Mouse (Mus musculus): ENCODE results near the gene Olfr142. TPM values are rescaled to one million over a fixed set of nuclear protein-coding genes. Genes with fewer than 3 reads are reported as not detected.

Olfr142 gene
- not detected in 2 replicates for polyA plus RNA-seq (2012; rRNA removed)

GRCm38 (mm10) chr2:90257492-90257891, at the start of gene Olfr142:
Gene Olfr142 (minus strand): TSS chr2:90257592.

GRCm38 (mm10) chr2:90292741-90293140, 35.3 kb upstream of the Olfr142 start, which contains the start of gene Olfr1272:
Gene Olfr1272 (minus strand): TSS chr2:90292841.

GRCm38 (mm10) chr2:90270932-90271331, 13.5 kb upstream of the Olfr142 start, which contains the start of gene Olfr1271:
Gene Olfr1271 (minus strand): TSS chr2:90271032.

GRCm38 (mm10) chr2:90224393-90224792, 33.0 kb downstream of the Olfr142 start, which contains the start of gene Olfr1506:
Gene Olfr1506 (minus strand): TSS chr2:90224493.

Other genes starting within 250 kb of the Olfr142 start
- gene Olfr1263, start 245.5 kb downstream of the Olfr142 start, polyA plus RNA-seq (2012; rRNA removed), result not detected in 2 replicates
- not detected in 2 replicates for gene Olfr1264, start 232.0 kb downstream of the Olfr142 start, polyA plus RNA-seq (2012; rRNA removed)
- not detected in 2 replicates for gene Olfr1265, start 222.3 kb downstream of the Olfr142 start, polyA plus RNA-seq (2012; rRNA removed)
- not detected in 2 replicates for gene Olfr140, start 194.0 kb downstream of the Olfr142 start, polyA plus RNA-seq (2012; rRNA removed)
- gene Olfr1269, start 136.2 kb downstream of the Olfr142 start, polyA plus RNA-seq (2012; rRNA removed), result not detected in 2 replicates
- not detected in 2 replicates for gene Olfr32, start 115.3 kb downstream of the Olfr142 start, polyA plus RNA-seq (2012; rRNA removed)
- gene Olfr1270, start 104.5 kb downstream of the Olfr142 start, polyA plus RNA-seq (2012; rRNA removed), result not detected in 2 replicates
- gene Olfr1506, start 33.1 kb downstream of the Olfr142 start, polyA plus RNA-seq (2012; rRNA removed), result not detected in 2 replicates
- gene Olfr1271, start 13.4 kb upstream of the Olfr142 start, polyA plus RNA-seq (2012; rRNA removed), result not detected in 2 replicates
- gene Olfr1272, start 35.2 kb upstream of the Olfr142 start, polyA plus RNA-seq (2012; rRNA removed), result not detected in 2 replicates
- gene Gm13769, start 64.6 kb upstream of the Olfr142 start, polyA plus RNA-seq (2012; rRNA removed), result not detected in 2 replicates
- not detected in 2 replicates for gene Olfr1274-ps, start 141.1 kb upstream of the Olfr142 start, polyA plus RNA-seq (2012; rRNA removed)